Mouse (Mus musculus) hindbrain, embryonic 10.5 days (tissue): Measurements from ENCODE around the gene Lrrc3c. TPM values are rescaled to one million over a fixed set of nuclear protein-coding genes. Genes with fewer than 3 reads are reported as not detected.

ENCODE experiments used
- DNase-seq: peaks from one replicate; pipeline ENCODE4 v3.0.0-alpha.2; 2017; ENCODE audit warnings: low spot score
- H3K27ac ChIP-seq: fragments of 300-500 bp; sonication (generic); 2 replicates; pipeline ENCODE4 v1.5.1; 2016; ENCODE audit warnings: mild to moderate bottlenecking, moderate library complexity
- H3K27me3 ChIP-seq: fragments of 300-500 bp; sonication (generic); 2 replicates; pipeline ENCODE4 v1.6.1; 2016; ENCODE audit warnings: mild to moderate bottlenecking; ENCODE audit not compliant: poor library complexity, insufficient read depth, severe bottlenecking
- H3K36me3 ChIP-seq: fragments of 300-500 bp; sonication (generic); 2 replicates; pipeline ENCODE4 v1.6.1; 2016; ENCODE audit warnings: mild to moderate bottlenecking, moderate library complexity
- H3K4me1 ChIP-seq: fragments of 300-500 bp; sonication (generic); replicated peaks from 2 replicates; pipeline ENCODE4 v1.6.1; 2016; ENCODE audit warnings: mild to moderate bottlenecking
- H3K4me3 ChIP-seq: fragments of 300-500 bp; sonication (generic); 2 replicates; pipeline ENCODE4 v1.5.1; 2016; ENCODE audit warnings: mild to moderate bottlenecking, moderate library complexity
- H3K9me3 ChIP-seq: fragments of 300-500 bp; sonication (generic); 2 replicates; pipeline ENCODE4 v1.6.1; 2016; ENCODE audit warnings: mild to moderate bottlenecking, moderate library complexity
- WGBS: fragments of 180-500 bp; shearing (Covaris S2); methylation state at CpG from one replicate; pipeline ENCODE4 v1.1.7; 2016; 5-methylcytosine and 5-hydroxymethylcytosine counted together
- polyA plus RNA-seq: library from polyadenylated mRNA; unstranded; fragments of >200 nt; fragmentation: Nextera tagmentation; extraction: Ambion mirVana; gene quantifications from 2 replicates; pipeline ENCODE4 v1.2.1, GENCODE M21; 2016

Lrrc3c gene
- polyA plus RNA-seq, 1 experiment from 2014 or later = not detected

- Histone ChIP-seq H3K9me3 (no peaks in the 10 kb centered on the region), H3K4me3 (peak overlapping the region; percentile 20), H3K27me3 (no peaks in the 10 kb centered on the region), H3K4me1 (peaks cover 22% of the 10 kb centered on the region), H3K27ac (peak overlapping the region; percentile 53; the same call in 1 of the 2 replicates), H3K36me3 (peaks cover 45% of the 10 kb centered on the region)
- WGBS = 83% methylated on average over 16 of the region's 16 CpGs
- DNase-seq = no peak
Measured at GRCm38 (mm10) chr11:98580301-98581121, 17.6 kb upstream of the Lrrc3c start.

- 69% methylated on average over 17 of the region's 17 CpGs for WGBS
- Histone ChIP-seq H3K4me1 (peaks cover 31% of the 10 kb centered on the region), H3K4me3 (no peak overlapping the region), H3K27me3 (no peaks in the 10 kb centered on the region), H3K9me3 (no peaks in the 10 kb centered on the region), H3K27ac (peak overlapping the region; percentile 53; the same call in 1 of the 2 replicates), H3K36me3 (peaks cover 45% of the 10 kb centered on the region)
- no peak for DNase-seq
Measured at GRCm38 (mm10) chr11:98581286-98582029, 16.6 kb upstream of the Lrrc3c start.

- no peaks in the 10 kb centered on the region for H3K27me3 ChIP-seq
- no peak for DNase-seq
- H3K27ac ChIP-seq = peak overlapping the region; percentile 50; the same call in 1 of the 2 replicates
- no peak overlapping the region for H3K4me3 ChIP-seq
- no peaks in the 10 kb centered on the region for H3K9me3 ChIP-seq
- 85% methylated on average over 8 of the region's 8 CpGs for WGBS
- H3K36me3 ChIP-seq = peaks cover 45% of the 10 kb centered on the region
- H3K4me1 ChIP-seq = peaks cover 34% of the 10 kb centered on the region
Measured at GRCm38 (mm10) chr11:98582030-98582388, 16.1 kb upstream of the Lrrc3c start.

GRCm38 (mm10) chr11:98582551-98583264 is 15.4 kb upstream of the Lrrc3c start:
- no peak for DNase-seq
- WGBS = 85% methylated on average over 12 of the region's 12 CpGs
- Histone ChIP-seq H3K36me3 (peaks cover 45% of the 10 kb centered on the region), H3K4me3 (no peak overlapping the region), H3K9me3 (no peaks in the 10 kb centered on the region), H3K27me3 (no peaks in the 10 kb centered on the region), H3K4me1 (peaks cover 41% of the 10 kb centered on the region), H3K27ac (peak overlapping the region; percentile 50; the same call in 1 of the 2 replicates)

- 94% methylated on average over 3 of the region's 3 CpGs for WGBS
- DNase-seq = no peak
- 0 out of 2 replicates have a peak overlapping the region, but pooled peaks have one; percentile 6 for H3K4me3 ChIP-seq
- H3K36me3 ChIP-seq = peaks cover 45% of the 10 kb centered on the region
- H3K27me3 ChIP-seq = no peaks in the 10 kb centered on the region
- no peaks in the 10 kb centered on the region for H3K9me3 ChIP-seq
- H3K27ac ChIP-seq = peak overlapping the region; percentile 56; the same call in 1 of the 2 replicates
- H3K4me1 ChIP-seq = peaks cover 46% of the 10 kb centered on the region
Measured at GRCm38 (mm10) chr11:98583265-98583552, 14.9 kb upstream of the Lrrc3c start.

- Histone ChIP-seq H3K27ac (peak overlapping the region; percentile 56; the same call in 1 of the 2 replicates), H3K27me3 (no peaks in the 10 kb centered on the region), H3K4me3 (0 out of 2 replicates have a peak overlapping the region, but pooled peaks have one; percentile 6)
Measured at GRCm38 (mm10) chr11:98583571-98583970, 14.5 kb upstream of the Lrrc3c start.

GRCm38 (mm10) chr11:98584146-98584545 is 13.9 kb upstream of the Lrrc3c start:
- Histone ChIP-seq H3K9me3 (no peaks in the 10 kb centered on the region), H3K36me3 (peaks cover 45% of the 10 kb centered on the region), H3K27ac (no peak overlapping the region; the same call in 1 of the 2 replicates), H3K4me3 (no peak overlapping the region), H3K27me3 (no peaks in the 10 kb centered on the region), H3K4me1 (peaks cover 55% of the 10 kb centered on the region)
- 64% methylated on average over 1 of the region's 1 CpGs for WGBS
- DNase-seq = no peak

More at GRCm38 (mm10) chr11:98583571-98583970, 14.5 kb upstream of the Lrrc3c start:
- Histone ChIP-seq H3K36me3 (peaks cover 45% of the 10 kb centered on the region), H3K9me3 (no peaks in the 10 kb centered on the region), H3K4me1 (peaks cover 49% of the 10 kb centered on the region)
- DNase-seq = no peak
- 42% methylated on average over 3 of the region's 3 CpGs for WGBS

GRCm38 (mm10) chr11:98584629-98585177 is 13.4 kb upstream of the Lrrc3c start:
- Histone ChIP-seq H3K4me3 (peak overlapping the region; percentile 90), H3K4me1 (peaks cover 56% of the 10 kb centered on the region), H3K27me3 (no peaks in the 10 kb centered on the region), H3K36me3 (peaks cover 45% of the 10 kb centered on the region), H3K27ac (no peak overlapping the region), H3K9me3 (no peaks in the 10 kb centered on the region)
- WGBS = 93% methylated on average over 6 of the region's 6 CpGs
- no peak for DNase-seq

GRCm38 (mm10) chr11:98586087-98586891 is 11.8 kb upstream of the Lrrc3c start:
- Histone ChIP-seq H3K4me3 (peak overlapping the region; percentile 90), H3K9me3 (no peaks in the 10 kb centered on the region), H3K36me3 (peaks cover 31% of the 10 kb centered on the region), H3K27ac (peak overlapping the region; percentile 93), H3K27me3 (peaks cover 3% of the 10 kb centered on the region; the same call in 1 of the 2 replicates), H3K4me1 (peaks cover 55% of the 10 kb centered on the region)
- DNase-seq = no peak
- WGBS = 2% methylated on average over 22 of the region's 22 CpGs

- Histone ChIP-seq H3K4me3 (peak within 1 kb of the TSS; percentile 90), H3K9me3 (no peaks in the 10 kb centered on the region), H3K27ac (peak within 1 kb of the TSS; percentile 93), H3K27me3 (peaks cover 9% of the 10 kb centered on the region; the same call in 1 of the 2 replicates), H3K36me3 (peaks cover 23% of the 10 kb centered on the region), H3K4me1 (peaks cover 58% of the 10 kb centered on the region)
- under 1% methylated on average over 49 of the region's 49 CpGs for WGBS
- DNase-seq = peak; percentile 99
Measured at GRCm38 (mm10) chr11:98586892-98587563, 11.1 kb upstream of the Lrrc3c start, which contains the start of gene Ormdl3. Ormdl3 (minus strand) TSS chr11:98587368.
